Mouse (Mus musculus) cerebellum, adult 2 months (tissue): ENCODE data around the gene Atp1b1.

Experiments used
- CTCF ChIP-seq: fragments of 200-500 bp; IDR thresholded peaks from 2 replicates; pipeline ENCODE4 v1.5.1; 2011; ENCODE audit warnings: low read depth, mild to moderate bottlenecking, control low read depth, low read length, moderate library complexity, borderline replicate concordance; ENCODE audit not compliant: insufficient read depth
- POLR2A ChIP-seq: fragments of 200-500 bp; IDR thresholded peaks from 2 replicates; pipeline ENCODE4 v1.6.1; 2011; ENCODE audit warnings: low read length, control low read depth, borderline replicate concordance; ENCODE audit not compliant: insufficient read depth

GRCm38 (mm10) chr1:164458621-164459051 lies 481 bp upstream of the Atp1b1 start:
- TF ChIP-seq CTCF (no peak), POLR2A (no peak)
